17 mouse cellular contexts compared by ENCODE assay signal in the genomic region with DNA sequence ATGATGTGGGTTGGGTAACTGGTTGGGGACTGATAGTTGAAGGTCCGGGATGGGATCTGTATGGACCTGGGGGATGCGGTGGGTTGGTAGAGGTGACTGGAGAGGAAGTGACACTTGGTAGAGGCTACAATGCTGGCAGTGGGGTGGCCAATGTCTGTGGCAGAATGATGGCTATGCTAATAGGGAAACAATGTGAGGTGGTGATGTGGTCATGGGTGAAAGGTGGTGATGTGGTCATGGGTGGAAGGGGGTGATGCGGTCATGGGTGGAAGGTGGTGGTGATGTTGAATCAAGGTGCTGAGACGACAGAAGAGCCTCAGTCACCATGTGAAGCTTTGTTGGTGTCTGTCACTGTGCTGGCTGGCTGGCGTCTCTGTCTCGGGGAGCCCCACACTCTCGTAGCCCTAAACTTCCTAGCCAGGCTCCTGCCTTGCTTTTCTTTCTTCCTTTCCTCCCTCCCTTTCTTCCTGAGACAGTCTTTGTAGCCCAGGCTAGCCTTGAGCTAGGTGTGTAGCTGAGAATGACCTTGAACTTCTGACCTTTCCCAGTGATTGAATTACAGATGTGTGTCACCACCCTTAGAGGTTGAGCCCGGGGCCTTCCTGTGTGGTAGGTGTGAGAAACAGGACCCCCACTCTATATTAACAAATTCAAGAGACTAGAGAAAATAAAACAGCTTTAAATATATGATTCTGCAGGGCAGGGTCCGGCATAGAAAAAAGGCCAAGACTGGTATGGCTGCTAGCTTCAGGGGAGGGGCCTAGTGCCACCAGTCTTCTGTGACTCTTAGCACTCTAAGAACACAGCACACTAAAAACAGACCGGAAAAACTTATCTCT. TPM values are rescaled to one million over a fixed set of nuclear protein-coding genes. Genes with fewer than 3 reads are reported as not detected.
A peak's percentile ranks its signal among the peaks of the same experiment; 100 is the strongest.
DNase-seq lines count a peak whose midpoint lies in the region; ATAC-seq and TF ChIP-seq lines count a peak whose summit lies in the region.
"Had no signal": no experiment of that assay in that cellular context is flagged by ENCODE, and none has a peak within 500 bp of the region (broad histone marks: within the 10 kb centered on the region; RNA-seq: fewer than 3 reads in every experiment).

No protein-coding gene starts in this region.

- H3K36me3 ChIP-seq in kidney, embryonic 14.5 days (ENCODE audit: control insufficient read depth, insufficient read depth, low read length) = peaks cover 15% of the 10 kb centered on the region; the same call in 1 of the 2 replicates
- H3K36me3 ChIP-seq in heart, embryonic 12.5 days = peaks cover 39% of the 10 kb centered on the region

- peaks cover 11% of the 10 kb centered on the region; the same call in 1 of the 2 replicates for H3K4me1 ChIP-seq in kidney, embryonic 14.5 days (ENCODE audit: control insufficient read depth, insufficient read depth, low read length)
- peaks cover 7% of the 10 kb centered on the region for H3K4me1 ChIP-seq in bone marrow, adult 2 months (ENCODE audit: control insufficient read depth, insufficient read depth, low read length)
- peaks cover 15% of the 10 kb centered on the region for H3K4me1 ChIP-seq in heart, embryonic 12.5 days (replicated peaks)

- WGBS in kidney, embryonic 14.5 days = 90% methylated on average over 10 of the region's 10 CpGs
- 55% methylated on average over 10 of the region's 10 CpGs for WGBS in bone marrow, adult 2 months
- WGBS in heart, embryonic 12.5 days = 90% methylated on average over 10 of the region's 10 CpGs

- DNase-seq in kidney, postnatal 10 days = peak; percentile 4
- DNase-seq in CD4-positive helper T cell, adult 2 months (ENCODE audit: low read depth, low spot score) = peak; percentile 90
- DNase-seq in left cerebral cortex, adult 11 months (ENCODE audit: low spot score) = no peak
- DNase-seq in cerebellum, adult 9-10 months = no peak
- DNase-seq: cerebellum, postnatal 25 days; kidney, adult 11 months had no signal

- no peak overlapping the region for H3K4me3 ChIP-seq in kidney, embryonic 14.5 days (ENCODE audit: low read length)
- H3K4me3 ChIP-seq in bone marrow, adult 2 months (replicated peaks; ENCODE audit: control insufficient read depth, low read depth, low read length) = peak overlapping the region; percentile 65
- no peak overlapping the region for H3K4me3 ChIP-seq in heart, embryonic 12.5 days
- H3K4me3 ChIP-seq: embryonic facial prominence, embryonic 15.5 days; heart, adult 2 months; hindbrain, embryonic 10.5 days; layer of hippocampus, adult 2 months; limb, embryonic 10.5 days; myocyte had no signal

- no peak for TF ChIP-seq POLR2A in bone marrow, adult 2 months (IDR thresholded peaks at IDR 0.05; ENCODE audit: borderline replicate concordance, control insufficient read depth, low read depth, low read length)

- no peak overlapping the region for H3K27ac ChIP-seq in kidney, embryonic 14.5 days (ENCODE audit: low read depth, low read length)
- H3K27ac ChIP-seq in bone marrow, adult 2 months (ENCODE audit: control insufficient read depth, insufficient read depth, low read depth, low read length, poor library complexity) = peak overlapping the region; percentile 89
- no peak overlapping the region for H3K27ac ChIP-seq in heart, embryonic 12.5 days (ENCODE audit: poor library complexity, severe bottlenecking)
- H3K27ac ChIP-seq: heart, adult 2 months; hindbrain, embryonic 10.5 days; layer of hippocampus, adult 2 months; limb, embryonic 10.5 days; stomach, postnatal 0 days had no signal

- H3K9me3 ChIP-seq in kidney, embryonic 14.5 days (ENCODE audit: control insufficient read depth, low read length) = no peaks in the 10 kb centered on the region
- no peaks in the 10 kb centered on the region for H3K9me3 ChIP-seq in heart, embryonic 12.5 days (replicated peaks)
- H3K9me3 ChIP-seq: embryonic facial prominence, embryonic 15.5 days; hindbrain, embryonic 10.5 days; limb, embryonic 10.5 days had no signal

- H3K27me3 ChIP-seq in kidney, embryonic 14.5 days (ENCODE audit: control insufficient read depth, insufficient read depth, low read length) = no peaks in the 10 kb centered on the region
- no peaks in the 10 kb centered on the region for H3K27me3 ChIP-seq in heart, embryonic 12.5 days (replicated peaks)
- H3K27me3 ChIP-seq: embryonic facial prominence, embryonic 15.5 days had no signal

- no peak for TF ChIP-seq CTCF in bone marrow, adult 2 months (IDR thresholded peaks at IDR 0.05; ENCODE audit: control insufficient read depth, insufficient read depth, low read length)

- H3K4me2 ChIP-seq in kidney, embryonic 14.5 days (replicated peaks; ENCODE audit: low read depth, low read length) = no peak overlapping the region
- no peak overlapping the region for H3K4me2 ChIP-seq in heart, embryonic 12.5 days
- H3K4me2 ChIP-seq: embryonic facial prominence, embryonic 15.5 days had no signal

- H3K9ac ChIP-seq in kidney, embryonic 14.5 days (ENCODE audit: low read depth, low read length) = no peak overlapping the region
- H3K9ac ChIP-seq in heart, embryonic 12.5 days = no peak overlapping the region
- H3K9ac ChIP-seq: embryonic facial prominence, embryonic 15.5 days had no signal

- no peak for ATAC-seq in kidney, embryonic 14.5 days (ENCODE audit: low FRiP score, low TSS enrichment)
- ATAC-seq in neutrophil, adult 5-6 weeks (ENCODE audit: extremely low read depth, insufficient number of reproducible peaks, low FRiP score, poor library complexity, severe bottlenecking) = peak; percentile 72
- ATAC-seq in heart, embryonic 12.5 days (ENCODE audit: insufficient number of reproducible peaks, low FRiP score) = no peak

RNA-seq across cellular contexts. Expression of gene Trex1, which starts 7.7 kb away (rescaled TPM):
- polyA plus RNA-seq in kidney, embryonic 14.5 days (2014; fragmentation: Nextera tagmentation; extraction: Ambion mirVana) = 12.6 and 13.3 TPM in 2 replicates
- polyA plus RNA-seq in bone marrow, adult 2 months (2011; ENCODE audit: insufficient read depth, insufficient read length, low replicate concordance, missing spikeins) = 10.1 and 19.5 TPM in 2 replicates
- 28.9 and 29.1 TPM in 2 replicates for total RNA-seq in neutrophil, adult 5-6 weeks (2017)
- polyA plus RNA-seq in heart, embryonic 12.5 days (2016; fragmentation: Nextera tagmentation; extraction: Ambion mirVana) = 5.8 and 7.1 TPM in 2 replicates

RNA-seq across cellular contexts. Expression of gene Shisa5, which starts 13.5 kb away (rescaled TPM):
- polyA plus RNA-seq in kidney, embryonic 14.5 days (2014; fragmentation: Nextera tagmentation; extraction: Ambion mirVana) = 58.0 and 65.7 TPM in 2 replicates
- polyA plus RNA-seq in bone marrow, adult 2 months (2011; ENCODE audit: insufficient read depth, insufficient read length, low replicate concordance, missing spikeins) = 69.2 and 133 TPM in 2 replicates
- 1,927 and 2,078 TPM in 2 replicates for total RNA-seq in neutrophil, adult 5-6 weeks (2017)
- 67.5 and 70.3 TPM in 2 replicates for polyA plus RNA-seq in heart, embryonic 12.5 days (2016; fragmentation: Nextera tagmentation; extraction: Ambion mirVana)

RNA-seq across cellular contexts. Expression of gene Atrip, which starts 22.1 kb away (rescaled TPM):
- 20.5 and 30.7 TPM in 2 replicates for polyA plus RNA-seq in kidney, embryonic 14.5 days (2014; fragmentation: Nextera tagmentation; extraction: Ambion mirVana)
- polyA plus RNA-seq in bone marrow, adult 2 months (2011; ENCODE audit: insufficient read depth, insufficient read length, low replicate concordance, missing spikeins) = 5.8 and 10.2 TPM in 2 replicates
- total RNA-seq in neutrophil, adult 5-6 weeks (2017) = 15.9 and 22.6 TPM in 2 replicates
- 17.9 and 19.6 TPM in 2 replicates for polyA plus RNA-seq in heart, embryonic 12.5 days (2016; fragmentation: Nextera tagmentation; extraction: Ambion mirVana)

RNA-seq across cellular contexts. Expression of gene Ccdc51, which starts 30.4 kb away (rescaled TPM):
- 13.5 and 14.7 TPM in 2 replicates for polyA plus RNA-seq in kidney, embryonic 14.5 days (2014; fragmentation: Nextera tagmentation; extraction: Ambion mirVana)
- polyA plus RNA-seq in bone marrow, adult 2 months (2011; ENCODE audit: insufficient read depth, insufficient read length, low replicate concordance, missing spikeins) = 3.4 and 6.0 TPM in 2 replicates
- total RNA-seq in neutrophil, adult 5-6 weeks (2017) = 5.8 and 5.9 TPM in 2 replicates
- polyA plus RNA-seq in heart, embryonic 12.5 days (2016; fragmentation: Nextera tagmentation; extraction: Ambion mirVana) = 14.6 and 16.3 TPM in 2 replicates

RNA-seq across cellular contexts. Expression of gene Tma7, which starts 30.5 kb away (rescaled TPM):
- polyA plus RNA-seq in kidney, embryonic 14.5 days (2014; fragmentation: Nextera tagmentation; extraction: Ambion mirVana) = 687 and 868 TPM in 2 replicates
- 206 and 254 TPM in 2 replicates for polyA plus RNA-seq in bone marrow, adult 2 months (2011; ENCODE audit: insufficient read depth, insufficient read length, low replicate concordance, missing spikeins)
- 99.2 and 100 TPM in 2 replicates for total RNA-seq in neutrophil, adult 5-6 weeks (2017)
- polyA plus RNA-seq in heart, embryonic 12.5 days (2016; fragmentation: Nextera tagmentation; extraction: Ambion mirVana) = 715 and 742 TPM in 2 replicates

Comparison
In these comparisons a context has a peak if more than half of its experiments do, and no peak if none do; other contexts are left out.
1. DNase-seq: peak in kidney, postnatal 10 days (single experiment) and CD4-positive helper T cell, adult 2 months (single experiment); none in left cerebral cortex, adult 11 months (single experiment) and cerebellum, adult 9-10 months (single experiment).